Mouse (Mus musculus): ENCODE measurements around the gene Arid1a. TPM values are rescaled to one million over a fixed set of nuclear protein-coding genes. Genes with fewer than 3 reads are reported as not detected.
A peak's percentile ranks its signal among the peaks of the same experiment; 100 is the strongest.
"Not testable (repeated sequence)": the region's sequence is repeated elsewhere in the genome, so short reads cannot be mapped to it uniquely, and the experiment has no call there.

Arid1a gene
- total RNA-seq, 2 experiments from 2014 or later, result 55.0 to 55.5 TPM

DNA sequence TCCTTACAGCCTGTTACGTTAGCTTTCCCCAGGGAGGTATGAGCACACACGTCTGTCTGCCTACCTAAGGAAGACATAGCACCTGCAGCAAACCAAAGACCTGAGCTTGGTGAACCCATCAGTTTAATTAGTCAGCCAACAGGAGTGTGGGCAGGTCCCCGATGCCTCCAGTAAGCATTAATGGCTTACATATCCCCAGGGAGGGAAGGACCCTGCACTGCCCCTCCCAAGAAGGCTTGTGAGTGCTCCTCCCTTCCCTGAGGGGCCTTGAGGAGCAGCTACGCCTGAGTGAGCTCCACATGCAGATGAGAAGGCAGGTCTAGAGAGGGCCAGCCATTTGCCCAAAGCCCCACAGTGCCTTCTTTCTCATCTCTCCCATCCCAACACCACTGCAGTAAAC, 100.3 kb downstream of the Arid1a start:
- DNase-seq (ENCODE audit: low spot score in 2 of 2), result no peak

DNA sequence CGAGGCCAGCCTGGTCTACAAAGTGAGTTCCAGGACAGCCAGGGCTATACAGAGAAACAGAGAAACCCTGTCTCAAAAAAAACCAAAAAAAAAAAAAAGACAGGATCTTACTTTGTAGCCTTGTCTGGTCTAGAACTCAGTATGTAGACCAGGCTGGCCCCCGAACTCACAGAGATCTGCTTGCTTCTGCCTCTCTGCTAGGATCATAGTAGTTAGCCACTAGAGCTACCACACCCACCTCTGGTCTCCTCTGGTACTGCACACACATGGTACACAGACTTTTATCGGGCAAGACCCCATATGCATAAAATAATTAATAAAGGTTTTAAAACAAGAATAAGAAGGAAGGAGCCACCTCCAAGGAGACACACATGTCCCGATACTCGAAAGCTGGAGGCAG, 102.5 kb downstream of the Arid1a start:
- DNase-seq (ENCODE audit: low spot score in 2 of 2), result not testable (repeated sequence)

DNA sequence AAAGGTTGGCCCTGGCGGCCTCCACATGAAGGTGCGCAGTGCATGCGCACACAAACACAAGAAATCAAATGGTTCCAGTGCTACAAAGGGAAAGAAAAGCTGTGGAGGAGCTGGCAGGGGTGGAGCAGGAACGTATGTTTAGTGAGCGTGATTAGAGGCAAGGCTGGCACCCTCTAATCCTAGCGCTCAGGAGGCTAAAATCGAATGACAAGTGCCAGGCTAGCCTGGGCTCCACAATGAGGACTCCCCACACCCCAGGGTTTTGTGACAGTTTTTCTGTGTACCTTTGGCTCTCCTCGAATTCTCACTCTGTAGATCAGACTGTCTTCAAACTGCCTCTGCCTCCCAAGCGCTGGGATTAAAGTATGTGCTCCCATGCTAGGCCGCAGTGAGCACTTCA, 103.8 kb downstream of the Arid1a start:
- no peak for DNase-seq (ENCODE audit: low spot score in 2 of 2)

DNA sequence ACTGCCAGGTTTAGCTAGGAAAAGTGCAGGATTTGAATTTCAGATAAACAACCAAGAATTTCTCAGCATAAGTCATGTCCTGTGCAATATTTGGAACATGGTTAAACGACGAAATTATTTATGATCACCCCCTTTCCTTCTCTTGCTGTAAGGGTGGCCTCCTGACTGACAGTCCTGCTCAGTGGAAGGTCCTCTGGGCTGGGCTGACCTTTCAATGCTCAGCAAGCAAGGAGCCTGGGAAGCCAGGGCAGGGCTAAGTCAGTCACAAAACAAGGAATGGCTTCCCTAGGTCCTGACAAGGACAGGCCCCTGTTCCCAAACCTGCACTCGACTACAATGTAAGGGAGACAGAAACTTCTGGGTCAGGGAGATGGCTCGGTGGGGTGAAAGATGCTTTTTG, 104.6 kb downstream of the Arid1a start:
- DNase-seq (ENCODE audit: low spot score in 2 of 2), result no peak

DNA sequence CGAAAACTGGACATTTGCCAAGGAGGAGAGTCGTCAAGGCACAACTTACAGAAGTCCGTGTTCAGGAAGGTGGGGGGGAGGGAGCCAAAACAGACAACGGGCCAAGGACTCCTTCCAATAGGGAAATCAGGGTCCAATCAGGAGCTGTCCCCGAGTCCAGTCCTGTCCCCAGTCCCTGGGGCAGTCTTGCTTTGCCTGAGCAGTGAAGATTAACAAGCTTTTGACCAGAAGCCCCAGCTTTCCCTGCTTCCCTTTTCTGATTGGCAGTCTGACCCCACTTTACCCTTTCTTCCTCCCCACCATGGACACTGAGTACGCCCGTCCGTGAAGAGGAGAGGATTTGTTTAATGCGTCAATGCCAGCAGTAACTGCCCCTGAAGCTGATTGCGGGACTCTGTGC, 105.1 kb downstream of the Arid1a start:
- no peak for DNase-seq (ENCODE audit: low spot score in 2 of 2)

DNA sequence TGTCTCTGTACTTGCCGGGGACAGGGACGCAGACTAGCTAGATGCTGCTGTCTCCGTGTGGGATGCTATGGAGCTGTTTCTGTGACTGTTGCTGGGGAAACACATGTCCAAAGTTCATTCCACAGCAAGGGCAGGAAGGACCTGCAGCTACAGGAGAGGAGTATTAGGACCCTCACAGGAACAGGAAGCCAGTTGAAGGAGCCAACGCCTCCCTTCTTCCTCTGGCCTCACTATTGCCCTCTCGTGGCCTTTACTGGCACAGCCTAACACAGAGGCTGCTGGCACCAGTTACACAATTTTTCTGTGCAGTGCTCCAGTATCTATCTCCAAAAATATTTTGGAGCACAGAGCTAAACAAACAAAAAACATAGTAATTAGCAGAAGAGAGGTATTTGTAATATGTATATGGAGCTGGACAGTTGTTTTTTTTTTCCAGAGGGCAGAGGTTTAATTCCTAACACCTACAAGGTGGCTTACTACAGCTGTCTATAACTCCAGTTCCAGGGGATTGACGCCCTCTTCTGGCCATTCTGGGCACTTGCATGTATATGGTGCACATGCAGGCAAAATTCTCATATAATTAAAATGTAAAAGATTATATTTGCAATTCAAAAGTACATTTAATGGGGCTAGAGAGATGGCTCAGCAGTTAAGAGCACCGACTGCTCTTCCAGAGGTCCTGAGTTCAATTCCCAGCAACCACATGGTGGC, 106.4 kb downstream of the Arid1a start, which contains the start of gene Zdhhc18:
Gene Zdhhc18, minus strand, starts transcription at position 166 of the 711 bp plus-strand sequence.
- DNase-seq (ENCODE audit: low spot score in 2 of 2), result peak in 1 of 2 experiments; percentile 76

DNA sequence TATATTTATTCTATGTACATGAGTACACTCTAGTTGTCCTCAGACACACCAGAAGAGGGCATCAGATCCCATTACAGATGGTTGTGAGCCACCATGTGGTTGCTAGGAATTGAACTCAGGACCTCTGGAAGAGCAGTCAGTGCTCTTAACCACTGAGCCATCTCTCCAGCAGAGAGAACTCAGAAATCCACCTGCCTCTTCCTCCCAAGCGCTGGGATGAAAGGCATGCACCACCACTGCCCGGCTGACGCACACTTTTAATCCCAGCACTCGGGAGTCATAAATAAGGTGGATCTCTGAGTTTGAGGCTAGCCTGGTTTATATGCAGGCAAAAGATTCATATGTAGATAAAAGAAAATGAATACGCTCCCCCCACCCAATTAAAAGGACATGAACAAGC, 107.1 kb downstream of the Arid1a start:
- not testable (repeated sequence) for DNase-seq (ENCODE audit: low spot score in 2 of 2)

DNA sequence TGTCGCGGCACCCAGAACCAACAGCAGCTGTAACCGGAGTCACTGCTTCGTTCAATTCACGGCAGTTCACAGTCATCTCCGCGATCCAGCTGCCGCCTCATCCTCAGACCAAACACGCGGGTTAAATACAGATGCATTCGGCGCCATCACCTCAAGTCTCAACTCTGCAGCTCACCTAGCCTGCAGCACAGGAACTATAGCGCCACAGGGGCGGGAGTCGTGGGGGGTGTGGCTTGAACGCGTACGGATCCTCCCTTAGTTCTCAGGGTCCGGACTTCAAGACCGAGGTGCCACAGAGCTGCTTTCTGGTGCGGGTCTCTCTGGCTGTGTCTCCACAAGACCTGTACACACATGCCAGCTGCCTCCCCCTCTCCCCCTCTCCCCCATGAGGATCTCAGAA, 110.9 kb downstream of the Arid1a start:
- DNase-seq (ENCODE audit: low spot score in 2 of 2), result no peak

DNA sequence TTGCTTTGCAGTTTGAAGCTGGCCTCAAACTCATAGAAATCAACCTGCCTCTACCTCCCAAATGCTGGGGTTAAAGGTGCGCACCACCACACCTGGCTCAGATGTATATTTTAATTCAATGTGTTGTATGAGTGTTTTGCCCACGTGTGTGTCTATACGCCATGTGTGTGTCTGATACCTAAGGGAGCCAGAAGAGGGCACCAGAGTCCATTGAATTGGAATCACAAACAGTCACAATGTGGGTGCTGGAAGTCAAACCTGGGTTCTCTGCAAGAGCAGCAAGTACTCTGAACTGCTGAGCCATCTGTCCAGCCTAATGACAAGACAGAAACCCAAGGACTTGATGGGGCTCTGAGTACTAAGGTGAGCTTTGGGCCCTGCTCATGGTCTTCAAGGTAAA, 111.4 kb downstream of the Arid1a start:
- no peak for DNase-seq (ENCODE audit: low spot score in 2 of 2)

DNA sequence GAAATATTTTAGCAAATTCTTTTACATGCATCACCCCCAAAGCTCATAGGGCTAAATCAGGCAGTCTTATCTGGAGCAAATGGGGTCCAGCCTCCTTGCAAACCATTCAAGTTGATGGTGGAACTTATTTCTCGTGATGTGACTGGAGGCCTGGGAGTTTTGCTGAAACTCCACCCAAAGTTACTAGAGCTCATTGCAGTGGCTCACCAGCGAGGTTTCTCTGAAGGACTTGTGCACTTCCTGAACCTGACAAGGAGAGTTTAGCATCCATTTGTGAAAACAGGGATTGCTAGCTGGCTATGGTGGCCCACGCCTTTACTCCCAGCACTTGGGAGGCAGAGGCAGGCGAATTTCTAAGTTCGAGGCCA, 122.5 kb downstream of the Arid1a start:
- DNase-seq (ENCODE audit: low spot score in 2 of 2), result no peak

DNA sequence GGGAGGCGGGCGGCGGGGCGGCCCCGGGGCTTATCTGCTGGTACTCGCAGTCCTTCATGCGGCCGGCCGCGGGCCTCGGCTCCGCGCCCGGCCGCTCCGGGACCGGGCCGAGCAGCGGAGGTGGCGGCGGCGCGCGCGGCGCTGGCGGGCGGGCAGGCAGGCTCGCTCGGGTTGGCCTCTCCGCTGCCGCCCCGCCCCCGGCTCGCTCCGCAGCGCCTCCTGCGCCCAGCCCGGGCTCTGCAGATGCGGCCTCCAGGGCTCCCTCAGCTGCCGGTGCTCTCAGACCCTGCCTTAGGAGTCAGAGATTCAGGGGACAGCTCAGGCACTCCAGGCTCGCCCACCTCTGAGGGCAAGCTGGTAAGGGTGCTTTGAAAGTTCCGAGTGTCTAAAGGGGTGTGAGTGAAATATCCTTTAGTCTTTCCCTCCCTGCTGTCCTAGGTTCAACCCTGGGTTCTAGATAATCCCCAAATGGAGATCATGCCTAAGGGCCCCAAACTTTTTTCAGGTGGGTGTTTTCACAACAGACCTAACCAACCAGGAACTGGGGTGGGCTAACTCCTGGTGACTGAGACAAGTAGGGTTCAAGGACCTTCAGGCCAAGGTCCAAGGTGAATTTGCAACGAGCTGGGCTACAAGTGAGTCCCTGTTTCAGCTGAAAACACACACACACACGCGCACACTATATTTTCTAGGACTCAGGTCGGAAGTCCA, 123.1 kb downstream of the Arid1a start:
- peak; percentile 84 to 86 for DNase-seq (ENCODE audit: low spot score in 2 of 2)

DNA sequence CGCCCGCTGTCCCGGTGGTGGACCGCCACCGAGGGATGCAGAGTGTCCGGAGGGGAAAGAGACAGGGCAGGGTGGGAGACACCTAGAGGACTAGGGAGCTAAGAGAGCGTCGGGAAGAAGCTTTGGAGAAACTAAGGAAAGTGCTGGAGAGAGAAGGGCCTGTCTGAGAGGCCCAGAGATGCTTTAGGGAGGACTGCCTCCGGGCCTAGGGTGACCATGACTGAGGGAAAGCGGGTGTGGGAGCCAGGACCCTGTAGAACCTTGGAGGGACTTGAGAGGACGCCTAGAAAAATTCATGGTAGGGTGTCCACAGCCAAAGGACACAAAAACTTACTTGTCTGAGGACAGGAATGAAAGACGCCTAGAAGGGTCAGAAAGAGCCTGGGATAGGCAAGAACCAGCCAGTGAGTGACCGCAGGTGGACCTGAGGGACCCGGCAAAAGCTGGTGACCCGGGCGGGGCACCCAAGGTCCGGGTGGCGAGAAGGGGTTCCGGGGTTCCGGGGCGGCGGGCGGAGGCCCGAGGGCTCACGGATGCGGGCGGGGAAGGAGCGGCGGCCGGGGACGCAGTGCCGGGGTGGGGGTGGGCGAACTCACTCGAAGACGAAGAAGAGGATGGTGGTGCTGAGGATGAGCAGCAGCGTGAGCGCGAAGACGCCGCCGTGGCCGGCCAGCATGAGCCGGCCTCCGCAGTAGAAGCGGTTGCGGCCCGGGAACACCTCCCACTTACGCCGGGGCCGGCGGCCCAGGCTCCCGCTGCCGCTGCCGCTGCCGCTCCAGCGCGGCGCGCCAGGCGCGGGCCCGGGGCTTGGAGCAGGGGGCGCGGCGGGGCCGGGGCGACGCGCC, 123.9 kb downstream of the Arid1a start:
- peak in 1 of 2 experiments; percentile 56 for DNase-seq (ENCODE audit: low spot score in 2 of 2)

DNA sequence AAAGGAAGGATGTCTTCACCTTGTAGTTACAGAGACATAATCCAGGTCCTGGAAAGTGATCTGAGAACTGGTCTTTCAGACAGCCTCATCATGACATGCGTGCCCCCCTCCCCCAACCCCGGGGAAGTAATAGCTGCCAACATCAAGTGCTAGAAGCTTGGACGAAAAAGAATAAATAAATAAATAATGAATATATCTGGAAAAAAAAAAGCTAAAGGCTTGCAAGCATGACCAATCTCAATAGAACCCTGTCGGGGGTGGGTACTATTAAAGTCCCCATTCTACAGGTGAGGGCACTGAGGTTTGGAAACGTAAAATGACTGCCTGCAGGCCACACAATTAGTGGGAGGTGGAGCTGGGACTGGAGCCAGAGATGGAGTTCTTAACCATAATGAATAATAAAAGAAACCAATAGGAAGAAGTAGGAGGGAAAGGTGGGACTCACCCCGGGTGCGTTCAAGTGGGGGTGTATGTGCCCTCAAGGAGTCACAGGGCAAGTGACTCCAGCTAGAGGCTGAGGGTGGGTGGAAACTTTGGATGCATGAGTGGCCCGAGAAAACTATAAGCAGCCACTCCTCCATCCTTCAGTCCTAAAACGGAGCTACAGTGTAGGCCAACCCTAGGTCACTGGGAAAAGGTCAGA, 124.7 kb downstream of the Arid1a start:
- DNase-seq (ENCODE audit: low spot score in 2 of 2), result no peak

DNA sequence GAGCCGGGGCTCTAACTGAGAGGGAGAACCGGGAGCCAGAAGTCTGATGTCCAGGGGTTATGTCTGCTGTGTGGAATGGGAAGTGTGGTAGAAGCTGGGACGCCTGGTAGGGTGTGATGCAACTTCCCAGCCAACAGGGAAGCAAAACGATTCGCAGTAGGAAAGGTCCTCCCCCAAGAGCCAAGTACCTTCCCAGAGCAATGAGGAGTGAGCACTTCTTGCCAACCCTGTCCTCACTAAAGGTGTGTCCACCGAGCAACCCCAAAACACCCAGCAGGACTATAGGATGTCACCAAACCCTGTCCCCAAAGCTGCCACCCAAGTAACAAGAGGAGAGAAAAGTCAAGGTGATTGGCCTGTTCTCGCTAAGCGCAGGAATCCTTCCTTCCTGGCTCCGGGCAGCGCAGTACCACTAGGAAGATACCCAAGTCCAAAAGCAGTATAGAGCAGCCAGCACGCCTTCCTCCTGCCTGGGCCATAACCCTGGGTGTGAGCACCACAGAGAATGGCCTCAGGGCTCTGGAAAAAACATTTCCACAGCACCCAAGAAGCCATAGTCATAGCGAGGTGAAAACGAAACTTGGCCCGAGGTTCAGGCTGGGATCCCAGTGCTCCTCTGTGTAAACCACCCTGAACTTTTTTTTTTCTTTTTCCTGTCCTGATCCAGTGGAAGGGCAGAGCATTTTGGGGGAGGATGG, 125.3 kb downstream of the Arid1a start:
- no peak for DNase-seq (ENCODE audit: low spot score in 2 of 2)

DNA sequence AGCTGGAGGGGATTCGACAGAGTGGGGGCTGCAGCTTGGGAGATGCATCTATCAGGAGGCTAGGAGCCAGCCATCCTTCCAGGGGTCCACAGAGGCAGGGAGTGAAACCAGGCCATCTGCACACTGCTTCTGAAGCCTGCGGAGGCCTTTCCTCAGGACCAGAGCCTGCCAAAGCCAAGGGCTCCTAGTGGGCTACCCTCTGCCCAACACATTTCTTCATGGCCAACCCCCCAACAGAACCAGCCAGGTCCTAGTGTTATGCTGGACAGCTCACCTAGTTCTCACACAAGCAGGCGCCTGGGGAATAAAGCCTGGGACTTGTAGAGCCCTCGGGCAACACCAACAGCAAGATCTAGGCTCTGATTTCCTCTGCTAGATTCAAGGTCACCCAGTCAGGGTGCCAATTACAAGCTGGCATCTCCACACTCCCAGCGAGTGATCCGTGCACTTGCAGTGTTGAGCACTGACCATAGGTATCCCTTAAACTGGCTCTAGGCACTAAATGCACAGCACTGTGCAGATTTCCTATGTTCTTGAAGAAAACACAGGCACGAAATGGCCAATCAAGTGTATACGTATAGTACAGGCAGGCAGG, 126.1 kb downstream of the Arid1a start:
- DNase-seq (ENCODE audit: low spot score in 2 of 2), result no peak

DNA sequence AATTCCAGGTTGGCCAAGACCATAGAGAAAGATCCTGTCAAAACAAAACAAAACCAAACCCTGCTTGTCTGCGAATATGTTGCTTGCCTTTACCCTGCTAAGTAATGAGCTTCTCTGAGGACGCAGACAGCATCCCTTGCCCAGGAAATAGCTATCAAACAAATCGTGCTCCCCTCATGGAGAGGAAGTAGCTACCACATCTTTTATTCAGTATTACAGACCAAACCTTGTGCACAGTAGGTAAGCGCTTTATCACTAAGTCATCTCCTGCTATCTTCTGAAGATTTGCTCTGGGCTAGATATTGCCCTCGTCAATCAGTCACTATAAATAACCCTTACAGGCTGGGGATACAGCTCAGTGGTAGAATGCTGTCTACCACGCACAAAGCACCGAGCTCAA, 127.4 kb downstream of the Arid1a start:
- no peak for DNase-seq (ENCODE audit: low spot score in 2 of 2)
